Mouse (Mus musculus) ES-E14 (cell line): Measurements from ENCODE around the gene Tnfrsf1a.

Experiments
- CHD2 ChIP-seq: IDR thresholded peaks from 2 replicates; pipeline ENCODE4 v1.6.1; 2014; ENCODE audit warnings: mild to moderate bottlenecking, low read depth, low read length, inconsistent platforms
- MAFK ChIP-seq: IDR thresholded peaks from 2 replicates; pipeline ENCODE4 v1.6.1; 2014; ENCODE audit warnings: mild to moderate bottlenecking, low read depth, low read length, inconsistent platforms; ENCODE audit not compliant: insufficient read depth
- ZC3H11A ChIP-seq: IDR thresholded peaks from 2 replicates; pipeline ENCODE4 v1.6.1; 2012; ENCODE audit warnings: low read depth, mild to moderate bottlenecking, inconsistent platforms, low read length, borderline replicate concordance
- ZNF384 ChIP-seq: IDR thresholded peaks from 2 replicates; pipeline ENCODE4 v1.6.1; 2012; ENCODE audit warnings: low read depth, low read length, inconsistent platforms

- no peak for TF ChIP-seq MAFK
- TF ChIP-seq ZNF384, result no peak
- TF ChIP-seq ZC3H11A, result no peak
- TF ChIP-seq CHD2, result no peak
Measured at GRCm38 (mm10) chr6:125345625-125346024, 3.5 kb upstream of the Tnfrsf1a start.
